Mouse (Mus musculus) heart, embryonic 14.5 days (tissue): ENCODE results near the gene Tmem131l. TPM values are rescaled to one million over a fixed set of nuclear protein-coding genes. Genes with fewer than 3 reads are reported as not detected.

ENCODE experiments used
- ATAC-seq: fragments of 200-750 bp; cut with Nextera tagmentation; 2 replicates; pipeline ENCODE4 v1.8.0; 2017; ENCODE audit warnings: low read depth, moderate TSS enrichment; ENCODE audit not compliant: insufficient number of reproducible peaks, insufficient read depth, low FRiP score
- H3K27ac ChIP-seq, 2 experiments: fragments of 200-500 bp in 1 of 2; fragments of 300-500 bp in 1 of 2; sonication (generic) in 1 of 2; replicated peaks in 1 of 2; 2 replicates each; pipeline ENCODE4 v1.5.1; 2012 to 2014; ENCODE audit warnings: low read depth in 2 of 2, low read length in 2 of 2, control low read depth in 1 of 2, mild to moderate bottlenecking in 1 of 2, mixed read lengths in 1 of 2; ENCODE audit not compliant: control insufficient read depth in 1 of 2, insufficient read depth in 1 of 2
- H3K27me3 ChIP-seq: fragments of 300-500 bp; sonication (generic); 2 replicates; pipeline ENCODE4 v1.6.1; 2014; ENCODE audit warnings: mild to moderate bottlenecking, low read length, control low read depth; ENCODE audit not compliant: control insufficient read depth, insufficient read depth
- H3K36me3 ChIP-seq: fragments of 300-500 bp; sonication (generic); 2 replicates; pipeline ENCODE4 v1.6.1; 2014; ENCODE audit warnings: mild to moderate bottlenecking, control low read depth, low read length, mixed read lengths; ENCODE audit not compliant: control insufficient read depth, insufficient read depth
- H3K4me1 ChIP-seq, 2 experiments: fragments of 200-500 bp in 1 of 2; fragments of 300-500 bp in 1 of 2; sonication (generic) in 1 of 2; 2 replicates each; pipeline ENCODE4 v1.6.1; 2012 to 2014; ENCODE audit warnings: low read length in 2 of 2, control low read depth in 1 of 2, mixed read lengths in 1 of 2; ENCODE audit not compliant: control insufficient read depth in 2 of 2, insufficient read depth in 2 of 2
- H3K4me2 ChIP-seq: fragments of 300-500 bp; sonication (generic); 2 replicates; pipeline ENCODE4 v1.6.1; 2014; ENCODE audit warnings: mild to moderate bottlenecking, low read length
- H3K4me3 ChIP-seq, 2 experiments: fragments of 200-500 bp in 1 of 2; fragments of 300-500 bp in 1 of 2; sonication (generic) in 1 of 2; 2 replicates each; pipeline ENCODE4 v1.5.1; 2012 to 2014; ENCODE audit warnings: low read length in 2 of 2, mild to moderate bottlenecking in 2 of 2, control low read depth in 1 of 2, low read depth in 1 of 2, moderate library complexity in 1 of 2; ENCODE audit not compliant: control insufficient read depth in 1 of 2, insufficient read depth in 1 of 2
- H3K9ac ChIP-seq: fragments of 300-500 bp; sonication (generic); 2 replicates; pipeline ENCODE4 v1.6.1; 2014; ENCODE audit warnings: mild to moderate bottlenecking, low read length
- H3K9me3 ChIP-seq: fragments of 300-500 bp; sonication (generic); 2 replicates; pipeline ENCODE4 v1.6.1; 2016; ENCODE audit warnings: low read length, control low read depth; ENCODE audit not compliant: control insufficient read depth
- WGBS: fragments of 180-500 bp; shearing (Covaris S2); extraction: QIAGEN DNeasy Blood & Tissue Kit; methylation state at CpG from one replicate; pipeline ENCODE4 v1.1.7; 2014; 5-methylcytosine and 5-hydroxymethylcytosine counted together
- polyA plus RNA-seq: library from polyadenylated mRNA; unstranded; fragments of >200 nt; fragmentation: Nextera tagmentation; extraction: Ambion mirVana; gene quantifications from 2 replicates; pipeline ENCODE4 v1.2.1, GENCODE M21; 2014

The Tmem131l gene
- polyA plus RNA-seq, 1 experiment from 2014 or later = 30.6 TPM

DNA sequence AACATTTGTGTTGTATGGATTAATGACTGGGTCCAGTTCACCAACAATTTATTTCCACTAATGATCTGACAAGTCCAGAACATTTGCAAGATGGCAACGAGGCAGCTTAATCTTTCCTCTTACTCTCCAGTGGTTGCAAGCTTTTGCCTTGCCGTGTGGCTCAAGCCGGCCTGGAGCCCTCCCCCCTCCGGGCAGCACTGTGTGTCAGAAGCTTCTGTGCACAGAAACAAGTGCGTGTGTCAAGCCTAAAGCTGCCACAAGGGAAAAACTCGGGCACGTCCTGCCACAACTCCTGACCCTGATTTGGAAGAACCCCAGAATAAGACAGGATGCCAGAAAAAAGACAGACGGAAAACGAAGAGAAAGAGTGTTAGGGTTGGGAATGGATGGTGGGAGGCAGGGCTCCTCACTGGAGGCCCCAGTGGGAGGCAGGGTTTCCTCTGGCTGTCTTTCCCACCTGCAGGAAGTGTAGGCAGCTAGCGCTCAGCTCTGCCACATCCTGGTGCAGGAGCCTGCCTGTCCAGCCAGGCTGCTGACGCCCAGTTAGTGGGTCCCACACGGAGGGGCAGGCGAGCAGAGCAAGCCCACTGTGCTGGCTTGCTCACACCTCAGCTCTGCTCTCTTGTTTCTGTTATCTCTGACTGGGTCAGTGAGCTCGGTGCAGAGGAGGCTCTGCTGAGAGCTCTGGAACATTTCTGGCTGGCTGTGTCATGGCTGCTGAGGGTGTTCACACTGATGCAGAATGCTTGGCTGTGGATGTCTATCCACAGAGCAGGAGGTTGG lies 135.6 kb downstream of the Tmem131l start:
- peak; percentile 69 for ATAC-seq

DNA sequence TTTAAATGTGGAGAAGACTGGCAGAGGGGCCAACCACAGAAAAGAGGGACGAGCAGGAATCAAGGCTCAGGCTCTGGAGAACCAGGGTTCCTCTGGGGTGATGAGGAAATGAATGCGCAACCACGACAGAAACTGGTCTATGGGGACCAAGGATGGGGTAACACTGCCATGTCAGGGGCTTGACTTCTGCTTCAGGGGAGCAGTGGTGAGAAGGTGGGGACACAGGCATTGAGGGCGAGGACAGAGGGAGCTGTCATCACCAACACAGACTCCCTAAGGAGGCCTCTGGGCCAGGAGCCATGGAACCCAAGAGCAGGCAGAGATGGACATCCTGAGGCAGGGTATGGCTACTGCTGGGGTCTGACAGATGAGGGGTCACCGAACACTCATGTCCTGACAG lies 137.0 kb downstream of the Tmem131l start:
- peaks cover 83% of the 10 kb centered on the region for H3K36me3 ChIP-seq
- no peaks in the 10 kb centered on the region for H3K27me3 ChIP-seq
- WGBS = 87% methylated on average over 5 of the region's 5 CpGs
- no peaks in the 10 kb centered on the region for H3K9me3 ChIP-seq
- H3K4me1 ChIP-seq = peaks cover 8 to 18% of the 10 kb centered on the region in 2 experiments
- H3K27ac ChIP-seq = no peak overlapping the region
- ATAC-seq = no peak
- H3K4me2 ChIP-seq = no peak overlapping the region
- no peak overlapping the region for H3K4me3 ChIP-seq
- H3K9ac ChIP-seq = no peak overlapping the region

More for the DNA sequence above, 135.6 kb downstream of the Tmem131l start:
- no peak overlapping the region for H3K4me2 ChIP-seq
- no peak overlapping the region for H3K4me3 ChIP-seq
- no peak overlapping the region for H3K9ac ChIP-seq
- H3K9me3 ChIP-seq = no peaks in the 10 kb centered on the region
- peak overlapping the region; percentile 40 to 72 for H3K27ac ChIP-seq
- H3K36me3 ChIP-seq = peaks cover 80% of the 10 kb centered on the region
- no peaks in the 10 kb centered on the region for H3K27me3 ChIP-seq
- 43% methylated on average over 14 of the region's 14 CpGs for WGBS
- H3K4me1 ChIP-seq = peaks cover 8 to 18% of the 10 kb centered on the region in 2 experiments

DNA sequence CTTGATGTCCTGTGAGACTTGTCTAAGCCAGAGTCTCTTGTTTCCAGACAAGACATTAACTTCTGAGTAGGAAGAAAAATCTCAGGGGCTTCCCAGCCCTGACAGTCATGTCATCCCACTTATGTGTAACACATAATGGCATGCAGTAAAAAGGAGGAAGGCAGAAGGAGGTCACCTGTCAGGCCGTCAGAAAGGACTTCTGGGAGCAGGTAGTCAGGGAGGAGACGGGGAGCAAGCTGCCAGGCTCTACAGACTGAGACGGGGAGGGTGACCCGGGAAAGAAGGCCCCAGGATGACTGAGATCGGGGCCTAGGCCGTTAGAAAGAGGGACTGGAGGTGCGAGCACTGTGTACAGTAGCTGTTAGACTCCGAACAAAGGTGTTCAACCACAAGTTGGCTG lies 137.5 kb downstream of the Tmem131l start:
- H3K27ac ChIP-seq = no peak overlapping the region
- WGBS = 90% methylated on average over 8 of the region's 8 CpGs
- no peak for ATAC-seq

DNA sequence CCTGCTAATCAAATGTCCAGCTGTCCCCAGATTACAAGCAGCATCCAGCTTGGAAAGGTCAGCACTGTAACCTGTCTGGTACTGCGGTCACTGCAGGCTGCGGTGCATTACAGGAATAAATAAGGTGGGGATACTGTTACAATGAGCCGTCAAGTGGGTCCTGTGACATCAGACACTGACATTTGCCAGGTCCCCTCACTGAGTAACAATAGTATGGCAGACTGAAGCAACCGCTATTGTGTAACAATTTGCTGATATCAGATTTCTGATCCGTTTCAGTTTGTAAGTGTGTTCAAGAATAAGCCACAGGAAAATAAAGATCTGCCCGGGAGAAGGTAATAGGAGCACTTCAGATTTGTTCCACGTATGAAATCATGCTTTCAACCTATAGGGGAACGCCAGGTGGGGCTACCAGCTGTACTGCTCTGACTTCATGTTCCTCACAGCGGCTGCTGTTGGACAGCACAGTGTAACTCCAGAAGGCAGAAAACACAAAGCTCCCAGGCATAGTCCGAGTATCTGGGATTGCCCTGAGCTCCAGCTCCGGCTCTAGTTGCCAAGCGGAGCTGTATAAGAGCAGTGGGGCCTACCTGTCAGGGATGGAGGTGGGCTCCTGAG lies 139.1 kb downstream of the Tmem131l start:
- Histone ChIP-seq H3K27me3 (no peaks in the 10 kb centered on the region), H3K4me2 (no peak overlapping the region), H3K4me1 (peaks cover 8 to 18% of the 10 kb centered on the region in 2 experiments), H3K9me3 (no peaks in the 10 kb centered on the region), H3K36me3 (peaks cover 83% of the 10 kb centered on the region), H3K27ac (no peak overlapping the region), H3K4me3 (no peak overlapping the region), H3K9ac (peak overlapping the region; percentile 8; the same call in 1 of the 2 replicates)
- ATAC-seq = no peak
- 52% methylated on average over 12 of the region's 12 CpGs for WGBS

More for the DNA sequence above, 137.5 kb downstream of the Tmem131l start:
- Histone ChIP-seq H3K4me1 (peaks cover 8 to 18% of the 10 kb centered on the region in 2 experiments), H3K36me3 (peaks cover 85% of the 10 kb centered on the region), H3K4me2 (no peak overlapping the region), H3K9me3 (no peaks in the 10 kb centered on the region), H3K27me3 (no peaks in the 10 kb centered on the region), H3K4me3 (no peak overlapping the region), H3K9ac (no peak overlapping the region)

DNA sequence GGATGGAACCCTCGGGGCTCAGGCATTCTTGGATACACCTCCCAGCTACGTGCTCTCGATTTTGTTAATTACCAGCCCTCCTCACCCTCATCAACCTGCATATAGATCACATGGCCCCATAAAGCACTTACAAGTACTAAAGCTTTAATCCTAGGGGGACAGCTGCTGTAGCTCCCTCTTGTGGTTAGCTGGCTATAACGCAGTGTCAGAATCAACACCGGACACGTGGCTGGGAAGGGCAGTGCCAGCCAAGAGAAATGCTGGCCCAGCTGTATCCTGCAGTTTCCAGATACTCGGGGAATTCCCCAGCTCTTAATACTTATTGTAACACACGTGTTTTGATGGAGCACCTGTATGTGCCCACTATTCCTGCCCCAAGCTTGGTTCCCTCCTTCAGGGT lies 140.4 kb downstream of the Tmem131l start:
- no peak overlapping the region for H3K4me2 ChIP-seq
- H3K9me3 ChIP-seq = no peaks in the 10 kb centered on the region
- WGBS = 54% methylated on average over 8 of the region's 8 CpGs
- no peak overlapping the region for H3K27ac ChIP-seq
- H3K9ac ChIP-seq = no peak overlapping the region
- no peaks in the 10 kb centered on the region for H3K27me3 ChIP-seq
- H3K4me1 ChIP-seq = peaks cover 4 to 12% of the 10 kb centered on the region in 2 experiments
- ATAC-seq = no peak
- H3K36me3 ChIP-seq = peaks cover 70% of the 10 kb centered on the region
- no peak overlapping the region for H3K4me3 ChIP-seq

DNA sequence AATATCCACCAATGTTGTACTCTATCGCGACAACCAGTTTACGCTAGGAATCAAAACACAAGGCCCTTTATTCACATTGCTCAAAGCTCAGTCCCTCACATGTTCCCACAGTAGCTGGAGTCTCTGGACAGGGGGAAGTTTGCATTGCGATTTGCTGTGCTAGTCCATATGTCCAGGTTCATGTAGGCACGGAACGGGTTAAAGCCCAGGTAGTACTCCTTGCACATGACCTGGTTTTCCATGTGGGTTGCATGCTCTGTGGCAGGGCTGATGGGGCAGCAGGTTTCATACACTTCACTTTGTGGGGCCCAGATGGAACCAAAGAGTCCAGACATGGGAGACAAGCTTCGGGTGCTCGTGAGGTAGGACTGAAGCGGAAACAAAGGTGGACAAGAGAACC lies 141.7 kb downstream of the Tmem131l start:
- WGBS = 95% methylated on average over 9 of the region's 9 CpGs
- Histone ChIP-seq H3K27ac (no peak overlapping the region), H3K9me3 (no peaks in the 10 kb centered on the region), H3K4me3 (no peak overlapping the region), H3K4me1 (peaks cover 0 to 4% of the 10 kb centered on the region in 2 experiments; a peak in 3 of 4 replicates), H3K27me3 (no peaks in the 10 kb centered on the region), H3K9ac (no peak overlapping the region), H3K4me2 (no peak overlapping the region), H3K36me3 (peaks cover 57% of the 10 kb centered on the region)
- ATAC-seq = no peak

DNA sequence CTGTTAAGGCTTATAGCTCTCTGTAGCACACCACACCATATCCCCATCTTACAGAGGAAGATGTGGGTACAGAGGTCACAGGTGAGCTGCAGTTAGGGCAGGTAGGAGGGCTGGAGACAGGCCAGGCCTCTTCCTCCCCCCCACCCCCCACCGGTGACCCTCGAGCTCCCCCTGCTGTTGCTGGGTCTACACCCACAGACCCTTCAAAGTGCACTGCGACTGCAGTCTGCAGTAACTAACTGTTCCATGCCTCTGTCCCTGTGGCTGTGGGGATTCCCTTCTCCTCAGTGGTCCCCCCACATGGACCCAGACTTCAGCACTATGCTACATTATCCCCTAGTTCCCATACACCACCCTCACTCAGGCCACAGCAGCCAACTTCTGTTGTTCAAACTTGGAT lies 144.2 kb downstream of the Tmem131l start:
- H3K9me3 ChIP-seq = 0 out of 2 replicates have a peak, but pooled peaks cover 3% of the 10 kb centered on the region
- ATAC-seq = no peak
- H3K9ac ChIP-seq = no peak overlapping the region
- H3K4me1 ChIP-seq = peaks cover 0 to 4% of the 10 kb centered on the region in 2 experiments; a peak in 2 of 4 replicates
- H3K4me2 ChIP-seq = no peak overlapping the region
- no peak overlapping the region for H3K4me3 ChIP-seq
- peaks cover 34% of the 10 kb centered on the region for H3K36me3 ChIP-seq
- H3K27me3 ChIP-seq = no peaks in the 10 kb centered on the region
- no peak overlapping the region for H3K27ac ChIP-seq
- 40% methylated on average over 3 of the region's 3 CpGs for WGBS
